Mouse (Mus musculus): ENCODE data around the gene Abcd1. TPM values are rescaled to one million over a fixed set of nuclear protein-coding genes. Genes with fewer than 3 reads are reported as not detected.
A peak's percentile ranks its signal among the peaks of the same experiment; 100 is the strongest.

Gene Abcd1
- 10 to 100 TPM; 14.8 to 14.9 TPM for total RNA-seq (2021)
- long read RNA-seq, experiment 1, transcript Abcd1-201 (10 exons, 3,648 nt): major isoform, 13 of 15 reads
- long read RNA-seq, experiment 1, partial matches to known transcripts: 0 of 15 reads
- long read RNA-seq, experiment 1, other reads (novel, unspliced or antisense): 1 of 15 reads
- long read RNA-seq, experiment 2, transcript Abcd1-201 (10 exons, 3,648 nt): major isoform, 12 of 13 reads
- long read RNA-seq, experiment 2, partial matches to known transcripts: 1 of 13 reads
- long read RNA-seq, experiment 2, other reads (novel, unspliced or antisense): 0 of 13 reads

- intact Hi-C loops (cut with DNase I): loop anchor here (5.0 kb wide), 1 partner anchor 71 kb away; the partner anchor contains the start of genes Idh3g and Ssr4
- peak; percentile 85 to 91 for DNase-seq (ENCODE audit: low spot score in 2 of 2)
Measured at GRCm38 (mm10) chrX:73716109-73716661, at the start of gene Abcd1, which contains the start of gene Bcap31. Gene Abcd1 (plus strand): TSS chrX:73716597. Gene Bcap31 (minus strand): TSS chrX:73716175.

GRCm38 (mm10) chrX:73672031-73672431 is 44.4 kb upstream of the Abcd1 start:
- DNase-seq (ENCODE audit: low spot score in 2 of 2): peak; percentile 33 to 37
- intact Hi-C loops (cut with DNase I): loop anchor here (10.0 kb wide), 1 partner anchor 617 kb away; no protein-coding TSS in a partner anchor

GRCm38 (mm10) chrX:73672879-73673618 is 43.3 kb upstream of the Abcd1 start, which contains the start of gene Slc6a8:
Gene Slc6a8 (plus strand): TSS chrX:73673150.
- intact Hi-C loops (cut with DNase I): loop anchor here (10.0 kb wide), 1 partner anchor 618 kb away; no protein-coding TSS in a partner anchor
- DNase-seq (ENCODE audit: low spot score in 2 of 2): peak; percentile 40 to 69

GRCm38 (mm10) chrX:73673619-73673967 is 42.8 kb upstream of the Abcd1 start:
- no peak for DNase-seq (ENCODE audit: low spot score in 2 of 2)
- intact Hi-C loops (cut with DNase I): loop anchor here (10.0 kb wide), 1 partner anchor 619 kb away; no protein-coding TSS in a partner anchor

- intact Hi-C loops (cut with DNase I): loop anchor here (10.0 kb wide), 1 partner anchor 619 kb away; no protein-coding TSS in a partner anchor
- peak in 1 of 2 experiments; percentile 49 for DNase-seq (ENCODE audit: low spot score in 2 of 2)
Measured at GRCm38 (mm10) chrX:73673968-73674661, 42.3 kb upstream of the Abcd1 start.

GRCm38 (mm10) chrX:73675231-73675630 is 41.2 kb upstream of the Abcd1 start:
- no peak for DNase-seq (ENCODE audit: low spot score in 2 of 2)
- intact Hi-C loops (cut with DNase I): loop anchor here (10.0 kb wide), 1 partner anchor 620 kb away; no protein-coding TSS in a partner anchor

- intact Hi-C loops (cut with DNase I): loop anchor here (10.0 kb wide), 1 partner anchor 622 kb away; no protein-coding TSS in a partner anchor
- no peak for DNase-seq (ENCODE audit: low spot score in 2 of 2)
Measured at GRCm38 (mm10) chrX:73676668-73677067, 39.7 kb upstream of the Abcd1 start.

- intact Hi-C loops (cut with DNase I): no loop called here
- no peak for DNase-seq (ENCODE audit: low spot score in 2 of 2)
Measured at GRCm38 (mm10) chrX:73684156-73684555, 32.2 kb upstream of the Abcd1 start.

- no peak for DNase-seq (ENCODE audit: low spot score in 2 of 2)
- intact Hi-C loops (cut with DNase I): no loop called here
Measured at GRCm38 (mm10) chrX:73684978-73685377, 31.4 kb upstream of the Abcd1 start.

GRCm38 (mm10) chrX:73685629-73686028 is 30.8 kb upstream of the Abcd1 start:
- no peak for DNase-seq (ENCODE audit: low spot score in 2 of 2)
- intact Hi-C loops (cut with DNase I): no loop called here

- intact Hi-C loops (cut with DNase I): no loop called here
- peak; percentile 41 to 45 for DNase-seq (ENCODE audit: low spot score in 2 of 2)
Measured at GRCm38 (mm10) chrX:73690917-73691629, 25.3 kb upstream of the Abcd1 start.

- DNase-seq (ENCODE audit: low spot score in 2 of 2): peak in 1 of 2 experiments; percentile 32
- intact Hi-C loops (cut with DNase I): no loop called here
Measured at GRCm38 (mm10) chrX:73700472-73700871, 15.9 kb upstream of the Abcd1 start.

GRCm38 (mm10) chrX:73715476-73716108 is 805 bp upstream of the Abcd1 start:
- intact Hi-C loops (cut with DNase I): loop anchor here (5.0 kb wide), 1 partner anchor 72 kb away; the partner anchor contains the start of genes Idh3g and Ssr4
- peak in 1 of 2 experiments; percentile 14 for DNase-seq (ENCODE audit: low spot score in 2 of 2)

GRCm38 (mm10) chrX:73716709-73717545 is 530 bp downstream of the Abcd1 start:
- intact Hi-C loops (cut with DNase I): loop anchor here (5.0 kb wide), 1 partner anchor 70 kb away; the partner anchor contains the start of genes Idh3g and Ssr4
- peak in 1 of 2 experiments; percentile 7 for DNase-seq (ENCODE audit: low spot score in 2 of 2)

- DNase-seq (ENCODE audit: low spot score in 2 of 2): peak in 1 of 2 experiments; percentile 2
- intact Hi-C loops (cut with DNase I): loop anchor here (5.0 kb wide), 1 partner anchor 70 kb away; the partner anchor contains the start of genes Idh3g and Ssr4
Measured at GRCm38 (mm10) chrX:73717667-73718066, 1.3 kb downstream of the Abcd1 start.

- no peak for DNase-seq (ENCODE audit: low spot score in 2 of 2)
- intact Hi-C loops (cut with DNase I): loop anchor here (5.0 kb wide), 1 partner anchor 69 kb away; the partner anchor contains the start of genes Idh3g and Ssr4
Measured at GRCm38 (mm10) chrX:73718271-73718670, 1.9 kb downstream of the Abcd1 start.

Data from left cerebral cortex, postnatal 14 days (tissue).